Mouse (Mus musculus) forelimb bud, embryonic 11.5 days (tissue): ENCODE data around the gene Ttc30a2.
"Not testable (repeated sequence)": the region's sequence is repeated elsewhere in the genome, so short reads cannot be mapped to it uniquely, and the experiment has no call there.

Experiments used
- DNase-seq: peaks from one replicate; pipeline ENCODE4 v3.0.0-alpha.2; 2012; ENCODE audit warnings: low read depth, low spot score

The Ttc30a2 gene

DNA sequence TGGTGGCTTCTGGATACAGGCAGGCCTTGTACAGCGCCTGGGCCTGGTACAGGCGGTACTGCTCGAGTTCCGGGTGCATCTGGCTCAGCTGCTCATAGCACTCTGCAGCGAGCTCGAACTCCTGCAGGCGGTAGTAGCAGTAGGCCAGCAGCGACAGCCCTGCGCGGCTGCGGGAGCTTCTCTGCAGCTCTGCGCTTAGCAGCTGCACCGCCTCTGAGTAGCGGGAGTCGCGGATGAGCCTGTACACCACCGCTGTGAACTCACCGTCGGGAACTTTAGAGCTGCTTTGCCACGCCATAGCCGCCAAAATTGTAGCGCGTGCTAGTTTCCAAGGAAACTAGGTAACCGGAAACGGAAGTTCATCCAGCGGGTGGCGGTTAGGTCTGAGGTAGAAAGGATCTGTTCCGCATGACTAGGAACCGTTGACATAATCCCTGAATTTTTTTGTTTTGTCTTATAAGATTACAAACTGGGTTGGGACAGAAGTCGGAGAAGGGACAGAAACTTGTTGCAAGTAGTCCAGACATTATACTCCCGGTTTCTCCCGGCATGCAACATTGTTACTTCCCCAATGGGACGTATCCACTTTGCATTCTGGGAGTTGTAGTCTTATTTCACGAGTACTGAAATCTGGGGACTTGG is 3.6 kb upstream of the Ttc30a2 start, which contains the start of gene Ttc30a1:
Gene Ttc30a1, minus strand, starts transcription at position 528 of the 642 bp plus-strand sequence.
- DNase-seq, result peak; percentile 87

- DNase-seq, result not testable (repeated sequence)
Measured at GRCm38 (mm10) chr2:75980933-75981439, 3.0 kb upstream of the Ttc30a2 start.

- not testable (repeated sequence) for DNase-seq
Measured at GRCm38 (mm10) chr2:75976070-75976469, 1.9 kb downstream of the Ttc30a2 start.

- DNase-seq, result no peak
Measured at GRCm38 (mm10) chr2:75974131-75974530, 3.8 kb downstream of the Ttc30a2 start.

DNA sequence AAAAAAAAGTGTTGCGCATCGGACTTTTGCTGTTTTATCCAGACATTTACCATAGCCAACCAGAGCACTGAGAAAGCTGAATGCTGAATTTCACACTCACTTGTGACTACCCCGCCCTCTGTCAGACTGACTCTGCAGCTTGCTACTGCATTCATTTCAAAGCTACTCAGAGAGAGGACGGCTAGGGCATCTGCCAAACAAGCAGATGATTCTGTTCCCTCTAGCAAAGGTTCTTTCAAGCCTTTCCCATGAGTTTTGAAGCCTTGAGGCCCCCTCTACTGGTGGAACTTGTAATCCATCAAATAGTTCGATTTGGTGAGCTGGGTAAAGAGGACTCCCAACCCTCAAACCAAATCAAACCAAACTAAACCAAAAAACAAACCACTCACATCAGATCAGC is 13.0 kb downstream of the Ttc30a2 start:
- peak; percentile 64 for DNase-seq

DNA sequence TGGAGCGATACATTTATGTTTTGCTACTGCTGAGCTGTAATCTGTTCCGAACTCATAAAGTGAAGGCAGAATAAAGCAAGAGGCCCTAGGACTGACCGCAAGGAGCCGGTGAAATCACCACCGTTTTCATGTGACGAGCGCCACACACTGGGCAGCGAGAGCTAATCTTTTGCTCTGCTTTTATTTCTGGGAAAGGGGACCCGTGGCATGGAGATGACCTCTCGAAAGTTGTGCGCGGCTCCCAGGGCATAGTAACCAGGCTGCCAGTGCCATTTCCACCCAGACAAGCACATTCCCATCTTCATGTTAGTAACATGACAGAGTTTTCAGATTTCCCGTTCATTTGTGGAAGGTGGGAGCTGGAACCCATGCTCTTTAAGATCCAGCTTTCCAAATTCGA is 13.5 kb downstream of the Ttc30a2 start:
- peak; percentile 74 for DNase-seq

GRCm38 (mm10) chr2:75964051-75964450 is 13.9 kb downstream of the Ttc30a2 start:
- no peak for DNase-seq

GRCm38 (mm10) chr2:75963211-75963840 is 14.6 kb downstream of the Ttc30a2 start:
- DNase-seq, result no peak

- DNase-seq, result no peak
Measured at GRCm38 (mm10) chr2:75960366-75961330, 17.3 kb downstream of the Ttc30a2 start.

- peak; percentile 79 for DNase-seq
Measured at GRCm38 (mm10) chr2:75959850-75960365, 18.1 kb downstream of the Ttc30a2 start.

DNA sequence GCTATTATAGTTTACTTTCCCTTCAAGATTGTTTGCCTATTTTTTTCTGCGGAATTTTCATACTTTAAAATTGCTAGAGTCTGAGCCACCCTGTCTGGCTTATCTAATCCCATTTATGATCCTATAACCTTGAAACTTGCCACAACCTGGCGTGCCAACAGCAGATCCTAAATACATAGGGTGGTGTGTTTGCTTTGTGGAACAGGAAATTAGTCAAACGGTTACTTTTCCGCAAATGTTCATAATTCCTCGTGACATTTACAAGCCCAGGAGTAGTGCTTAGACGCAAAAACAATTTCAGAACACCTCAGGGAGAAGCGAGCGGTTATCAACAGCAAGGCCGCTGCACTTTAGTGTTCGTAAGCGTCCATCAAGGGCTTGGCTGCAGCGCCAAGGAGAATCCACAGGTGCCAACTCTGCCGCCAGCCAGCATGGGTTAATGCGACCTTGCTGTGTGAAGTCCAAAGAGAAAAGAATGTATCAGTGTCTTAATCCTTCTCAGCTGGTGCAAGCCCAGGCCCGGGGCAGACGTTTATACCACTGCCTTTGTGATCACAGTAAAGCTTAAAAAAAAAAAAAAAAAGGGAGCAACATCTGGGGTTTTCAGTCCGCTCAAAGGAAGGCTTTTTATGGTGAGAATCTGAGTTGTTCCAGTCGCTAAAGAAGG is 18.7 kb downstream of the Ttc30a2 start:
- DNase-seq, result peak; percentile 70

GRCm38 (mm10) chr2:75955709-75956108 is 22.3 kb downstream of the Ttc30a2 start:
- DNase-seq, result no peak

DNA sequence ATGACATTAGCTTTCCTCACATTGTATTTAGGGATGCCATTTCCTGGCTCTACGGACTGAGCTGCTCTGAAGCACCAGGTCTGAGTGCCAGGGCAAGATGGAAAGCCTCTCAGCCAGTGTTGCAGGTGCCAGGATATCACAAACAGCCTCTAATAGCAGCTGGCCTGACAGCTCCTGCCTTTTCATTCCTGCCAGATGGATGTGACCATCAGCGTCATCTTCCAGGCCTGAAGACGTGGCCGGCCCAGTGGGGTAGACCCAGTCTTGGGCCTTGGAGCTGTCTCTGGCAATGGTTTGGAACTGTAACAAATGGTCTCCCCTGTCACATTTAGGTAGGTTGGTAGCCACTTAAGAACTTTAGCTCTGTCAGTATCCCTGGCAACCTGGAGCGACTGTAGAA is 24.6 kb downstream of the Ttc30a2 start:
- DNase-seq, result no peak

- peak; percentile 51 for DNase-seq
Measured at GRCm38 (mm10) chr2:75950685-75951084, 27.3 kb downstream of the Ttc30a2 start.

DNA sequence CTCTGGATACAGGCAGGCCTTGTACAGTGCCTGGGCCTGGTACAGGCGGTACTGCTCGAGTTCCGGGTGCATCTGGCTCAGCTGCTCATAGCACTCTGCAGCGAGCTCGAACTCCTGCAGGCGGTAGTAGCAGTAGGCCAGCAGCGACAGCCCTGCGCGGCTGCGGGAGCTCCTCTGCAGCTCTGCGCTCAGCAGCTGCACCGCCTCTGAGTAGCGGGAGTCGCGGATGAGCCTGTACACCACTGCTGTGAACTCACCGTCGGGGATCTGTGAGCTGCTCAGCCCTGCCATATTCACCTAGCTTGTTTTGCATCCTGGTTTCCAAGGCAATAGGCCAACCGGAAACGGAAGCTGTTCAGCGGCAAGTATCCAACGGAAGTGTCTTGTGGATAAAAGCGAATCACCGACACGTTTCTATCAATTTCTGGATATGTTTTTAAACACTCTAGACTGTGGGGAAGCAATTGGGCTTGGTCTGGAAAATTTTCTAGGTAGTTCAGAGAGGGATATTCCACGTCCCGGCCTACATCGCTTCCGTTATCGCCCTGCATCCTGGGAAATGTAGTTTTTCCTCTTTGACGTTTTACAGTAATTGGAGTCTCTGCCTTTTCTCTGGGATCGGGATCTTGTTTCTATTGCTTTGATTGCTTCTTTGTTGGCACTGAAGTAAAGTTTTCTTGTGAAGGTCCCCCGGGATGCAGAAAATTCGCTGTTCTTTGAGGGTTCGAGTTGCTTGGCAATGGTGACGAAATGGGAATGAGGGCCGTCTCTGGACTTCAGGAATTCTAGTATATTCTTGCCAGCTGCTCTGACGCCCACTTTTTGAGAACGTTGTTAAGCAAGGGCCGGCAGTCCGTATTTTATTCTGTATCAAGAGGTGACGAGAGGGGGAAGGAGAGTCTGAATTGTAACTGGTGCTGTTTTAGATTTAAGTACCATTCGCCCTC is 39.6 kb downstream of the Ttc30a2 start, which contains the start of gene Ttc30b:
Gene Ttc30b, minus strand, starts transcription at position 469 of the 947 bp plus-strand sequence.
- DNase-seq, result peak; percentile 85

DNA sequence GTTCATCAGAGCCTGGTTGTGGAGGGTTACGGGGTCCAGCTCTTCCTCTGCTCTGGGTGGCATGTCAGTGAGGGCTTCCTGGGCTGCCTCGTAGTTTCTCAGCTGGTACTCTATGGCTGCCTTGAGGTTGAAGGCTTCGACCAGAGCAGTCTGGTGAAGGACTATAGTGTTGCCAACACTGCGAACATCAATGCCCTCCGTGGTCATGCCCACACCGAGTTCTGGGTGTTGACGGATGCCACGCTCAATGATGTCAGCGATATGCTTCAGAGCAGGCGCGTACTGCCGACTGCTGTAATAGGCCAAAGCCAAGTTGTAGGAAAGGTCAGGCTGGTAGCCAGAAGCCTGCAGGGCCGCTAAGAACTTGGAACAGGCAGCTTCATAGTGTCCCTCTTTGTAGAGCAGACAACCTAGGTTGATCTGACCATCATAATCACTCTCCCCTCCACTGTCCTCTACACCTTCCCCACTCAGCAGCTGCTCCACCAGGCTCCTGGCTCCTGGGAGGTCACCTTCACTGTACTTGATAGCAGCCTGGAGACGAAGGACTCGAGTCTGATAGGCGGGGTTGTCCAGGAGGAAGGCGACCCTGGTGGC is 40.4 kb downstream of the Ttc30a2 start:
- DNase-seq, result not testable (repeated sequence)

DNA sequence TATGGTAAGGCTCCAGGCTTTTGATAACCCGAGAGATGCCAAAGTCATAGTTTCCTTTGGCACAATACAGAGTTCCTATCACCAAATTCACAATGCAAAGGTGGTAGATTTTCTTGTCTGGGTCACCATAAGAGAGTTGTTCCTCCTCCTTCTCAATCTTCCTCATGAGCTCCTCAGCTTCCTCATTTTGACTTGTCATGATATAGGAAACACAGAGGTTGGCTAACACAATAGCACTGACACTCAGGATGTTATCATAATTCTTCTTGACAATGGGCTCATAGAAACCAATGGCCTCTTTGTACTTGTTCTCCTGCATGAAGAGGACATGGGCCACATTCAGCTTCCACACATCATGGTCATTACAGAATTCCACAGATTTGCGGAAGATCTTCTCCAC is 41.3 kb downstream of the Ttc30a2 start:
- DNase-seq, result not testable (repeated sequence)

DNA sequence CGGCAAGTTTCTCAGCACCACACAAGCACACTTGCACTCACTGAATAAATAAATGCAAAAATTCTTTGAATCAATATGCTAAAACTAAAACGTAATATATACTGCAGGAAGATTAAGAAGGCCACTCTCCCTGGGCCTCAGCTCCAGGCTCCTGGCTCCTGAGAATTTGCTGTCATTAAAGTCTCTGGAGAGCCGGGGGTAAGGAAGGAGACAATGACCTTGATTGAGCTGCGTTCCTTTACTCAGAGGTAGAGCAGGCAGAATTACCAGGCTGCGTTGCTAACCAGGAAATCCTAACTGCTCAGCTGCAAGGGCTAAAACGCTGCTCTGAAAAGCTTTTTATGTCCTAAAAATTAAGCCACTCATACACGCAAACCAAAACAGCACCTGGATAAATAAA is 44.4 kb downstream of the Ttc30a2 start:
- DNase-seq, result peak; percentile 46

GRCm38 (mm10) chr2:75930941-75931340 is 47.0 kb downstream of the Ttc30a2 start:
- no peak for DNase-seq
